Mouse (Mus musculus): ENCODE data around the gene Hdgfl2. TPM values are rescaled to one million over a fixed set of nuclear protein-coding genes. Genes with fewer than 3 reads are reported as not detected.
A peak's percentile ranks its signal among the peaks of the same experiment; 100 is the strongest.
"Not testable (repeated sequence)": the region's sequence is repeated elsewhere in the genome, so short reads cannot be mapped to it uniquely, and the experiment has no call there.

Hdgfl2 gene
- polyA plus RNA-seq, 1 experiment: 279 TPM

DNA sequence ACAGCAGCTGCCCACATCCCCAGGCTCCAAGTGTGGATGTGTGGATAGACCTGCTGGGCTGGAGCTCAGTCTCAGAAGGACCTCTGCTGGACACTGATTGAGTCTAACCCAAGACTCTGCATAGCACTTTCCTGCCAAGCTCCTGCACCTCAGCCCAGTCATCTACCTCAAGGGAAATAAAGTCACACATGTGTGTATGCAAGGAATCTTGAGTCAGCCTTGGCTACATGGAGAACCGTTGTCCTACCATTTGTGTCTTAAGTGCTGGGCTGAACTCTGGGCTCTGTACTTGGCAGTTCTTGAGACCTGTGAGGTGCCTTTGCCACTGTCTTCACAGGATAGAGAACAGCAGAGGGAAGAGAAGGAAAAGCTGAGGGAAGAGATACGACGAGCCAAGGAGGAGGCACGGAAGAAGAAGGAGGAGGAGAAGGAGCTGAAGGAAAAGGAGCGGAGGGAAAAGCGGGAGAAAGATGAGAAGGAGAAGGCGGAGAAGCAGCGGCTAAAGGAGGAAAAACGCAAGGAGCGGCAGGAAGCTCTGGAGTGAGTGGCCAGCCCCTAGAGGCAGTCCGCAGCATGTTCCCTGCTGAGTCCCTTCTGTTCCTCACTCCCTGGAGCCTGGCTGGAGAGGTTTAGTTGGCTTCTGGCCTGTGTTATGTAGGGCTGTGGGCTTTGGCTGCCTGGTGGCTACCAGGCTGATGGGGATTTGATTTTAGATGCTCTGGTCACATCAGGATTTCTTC, 21.9 kb upstream of the Hdgfl2 start:
- peaks cover 15% of the 10 kb centered on the region; the same call in 1 of the 2 replicates for H3K4me1 ChIP-seq
- H3K27me3 ChIP-seq (replicated peaks): no peaks in the 10 kb centered on the region
- no peaks in the 10 kb centered on the region for H3K9me3 ChIP-seq
- peaks cover 90% of the 10 kb centered on the region for H3K36me3 ChIP-seq (replicated peaks; ENCODE audit: low read length)
- H3K4me3 ChIP-seq (replicated peaks): no peak overlapping the region
- TF ChIP-seq FLI1 (IDR thresholded peaks at IDR 0.05; ENCODE audit: low read length): no peak
- TF ChIP-seq GATA1 (IDR thresholded peaks at IDR 0.05; ENCODE audit: borderline replicate concordance, low read length): no peak

- Histone ChIP-seq H3K4me1 (peaks cover 37% of the 10 kb centered on the region), H3K27me3 (replicated peaks) (no peaks in the 10 kb centered on the region), H3K36me3 (replicated peaks; ENCODE audit: low read length) (peaks cover 97% of the 10 kb centered on the region), H3K4me3 (replicated peaks) (no peak overlapping the region), H3K9me3 (0 out of 2 replicates have a peak, but pooled peaks cover 6% of the 10 kb centered on the region)
- no peak for TF ChIP-seq GATA1 (IDR thresholded peaks at IDR 0.05; ENCODE audit: borderline replicate concordance, low read length)
- no peak for TF ChIP-seq FLI1 (IDR thresholded peaks at IDR 0.05; ENCODE audit: low read length)
Measured at GRCm38 (mm10) chr17:56062081-56062480, 17.4 kb upstream of the Hdgfl2 start.

GRCm38 (mm10) chr17:56065715-56066114, 13.7 kb upstream of the Hdgfl2 start:
- Histone ChIP-seq H3K4me1 (peaks cover 60% of the 10 kb centered on the region), H3K36me3 (replicated peaks; ENCODE audit: low read length) (peaks cover 98% of the 10 kb centered on the region)
- not testable (repeated sequence) for H3K27me3 ChIP-seq (replicated peaks); H3K9me3 ChIP-seq; H3K4me3 ChIP-seq (replicated peaks)

- Histone ChIP-seq H3K36me3 (replicated peaks; ENCODE audit: low read length) (peaks cover 98% of the 10 kb centered on the region), H3K4me1 (peaks cover 67% of the 10 kb centered on the region), H3K27me3 (replicated peaks) (no peaks in the 10 kb centered on the region), H3K9me3 (0 out of 2 replicates have a peak, but pooled peaks cover 6% of the 10 kb centered on the region), H3K4me3 (replicated peaks) (peak overlapping the region; percentile 2)
- TF ChIP-seq FLI1 (IDR thresholded peaks at IDR 0.05; ENCODE audit: low read length) (no peak), GATA1 (IDR thresholded peaks at IDR 0.05; ENCODE audit: borderline replicate concordance, low read length) (no peak)
Measured at GRCm38 (mm10) chr17:56066451-56066850, 13.0 kb upstream of the Hdgfl2 start.

GRCm38 (mm10) chr17:56069066-56069465, 10.4 kb upstream of the Hdgfl2 start:
- H3K27me3 ChIP-seq (replicated peaks): no peaks in the 10 kb centered on the region
- no peak for TF ChIP-seq FLI1 (IDR thresholded peaks at IDR 0.05; ENCODE audit: low read length)
- no peak for TF ChIP-seq GATA1 (IDR thresholded peaks at IDR 0.05; ENCODE audit: borderline replicate concordance, low read length)
- peaks cover 80% of the 10 kb centered on the region for H3K4me1 ChIP-seq
- H3K9me3 ChIP-seq: 0 out of 2 replicates have a peak, but pooled peaks cover 6% of the 10 kb centered on the region
- peaks cover 93% of the 10 kb centered on the region for H3K36me3 ChIP-seq (replicated peaks; ENCODE audit: low read length)
- no peak overlapping the region for H3K4me3 ChIP-seq (replicated peaks)

- no peaks in the 10 kb centered on the region for H3K27me3 ChIP-seq (replicated peaks)
- no peak overlapping the region for H3K4me3 ChIP-seq (replicated peaks)
- H3K36me3 ChIP-seq (replicated peaks; ENCODE audit: low read length): peaks cover 74% of the 10 kb centered on the region
- no peak for TF ChIP-seq FLI1 (IDR thresholded peaks at IDR 0.05; ENCODE audit: low read length)
- no peak for TF ChIP-seq GATA1 (IDR thresholded peaks at IDR 0.05; ENCODE audit: borderline replicate concordance, low read length)
- peaks cover 75% of the 10 kb centered on the region for H3K4me1 ChIP-seq
- 0 out of 2 replicates have a peak, but pooled peaks cover 3% of the 10 kb centered on the region for H3K9me3 ChIP-seq
Measured at GRCm38 (mm10) chr17:56071126-56071525, 8.3 kb upstream of the Hdgfl2 start.

GRCm38 (mm10) chr17:56072243-56072642, 7.2 kb upstream of the Hdgfl2 start:
- Histone ChIP-seq H3K27me3 (replicated peaks) (no peaks in the 10 kb centered on the region), H3K36me3 (replicated peaks; ENCODE audit: low read length) (peaks cover 64% of the 10 kb centered on the region), H3K4me1 (peaks cover 64% of the 10 kb centered on the region), H3K4me3 (replicated peaks) (no peak overlapping the region), H3K9me3 (no peaks in the 10 kb centered on the region)
- TF ChIP-seq GATA1 (IDR thresholded peaks at IDR 0.05; ENCODE audit: borderline replicate concordance, low read length) (no peak), FLI1 (IDR thresholded peaks at IDR 0.05; ENCODE audit: low read length) (no peak)

DNA sequence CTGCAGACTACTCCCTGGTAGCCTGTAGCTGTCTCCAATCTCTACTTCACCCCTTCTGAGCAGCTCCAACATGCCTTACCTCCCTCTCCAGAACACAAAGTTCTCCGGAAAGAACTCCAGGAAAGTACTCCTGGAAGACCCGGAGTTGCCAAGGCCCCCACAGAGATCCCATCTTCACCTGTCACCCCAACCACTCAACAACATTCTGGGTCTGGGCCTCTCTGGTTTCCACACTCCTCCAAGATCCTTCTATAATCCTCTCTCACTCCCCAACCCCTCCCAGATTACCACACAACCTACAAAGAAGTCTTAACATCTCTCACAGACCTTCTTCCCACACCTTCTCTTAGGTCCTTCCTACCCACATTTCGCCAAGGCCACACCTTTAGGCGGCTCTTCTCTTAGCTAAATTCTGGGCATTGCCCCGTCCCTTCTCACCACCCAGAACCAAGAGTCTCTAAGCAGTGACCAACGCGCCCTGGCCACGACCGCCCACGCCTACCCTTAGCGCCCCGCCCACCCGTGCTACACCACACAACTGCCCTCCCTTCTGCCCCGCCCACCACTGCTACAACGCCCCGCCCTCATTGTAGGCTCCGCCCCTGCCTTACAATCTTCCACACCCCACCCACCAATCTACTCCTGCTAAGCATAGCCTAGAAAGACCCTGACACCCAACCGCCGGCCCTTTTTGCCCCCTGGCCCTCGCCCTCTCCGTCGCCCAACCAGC, 5.2 kb upstream of the Hdgfl2 start:
- no peaks in the 10 kb centered on the region for H3K27me3 ChIP-seq (replicated peaks)
- peak overlapping the region; percentile 94 for H3K4me3 ChIP-seq (replicated peaks)
- TF ChIP-seq GATA1 (IDR thresholded peaks at IDR 0.05; ENCODE audit: borderline replicate concordance, low read length) (no peak), FLI1 (IDR thresholded peaks at IDR 0.05; ENCODE audit: low read length) (no peak)
- peaks cover 44% of the 10 kb centered on the region for H3K36me3 ChIP-seq (replicated peaks; ENCODE audit: low read length)
- no peaks in the 10 kb centered on the region for H3K9me3 ChIP-seq
- H3K4me1 ChIP-seq: peaks cover 53% of the 10 kb centered on the region

GRCm38 (mm10) chr17:56074827-56075208, 4.6 kb upstream of the Hdgfl2 start, which contains the start of gene Ubxn6:
Gene Ubxn6, minus strand, starts transcription at chr17:56075028.
- TF ChIP-seq GATA1 (IDR thresholded peaks at IDR 0.05; ENCODE audit: borderline replicate concordance, low read length) (no peak), FLI1 (IDR thresholded peaks at IDR 0.05; ENCODE audit: low read length) (0 out of 2 replicates have a peak, but pooled peaks have one; percentile 25)
- H3K36me3 ChIP-seq (replicated peaks; ENCODE audit: low read length): peaks cover 38% of the 10 kb centered on the region
- peak within 1 kb of the TSS; percentile 94 for H3K4me3 ChIP-seq (replicated peaks)
- no peaks in the 10 kb centered on the region for H3K27me3 ChIP-seq (replicated peaks)
- H3K9me3 ChIP-seq: no peaks in the 10 kb centered on the region
- H3K4me1 ChIP-seq: peaks cover 52% of the 10 kb centered on the region

GRCm38 (mm10) chr17:56077523-56077922, 1.9 kb upstream of the Hdgfl2 start:
- H3K36me3 ChIP-seq (replicated peaks; ENCODE audit: low read length): peaks cover 25% of the 10 kb centered on the region
- TF ChIP-seq FLI1 (IDR thresholded peaks at IDR 0.05; ENCODE audit: low read length): no peak
- no peak for TF ChIP-seq GATA1 (IDR thresholded peaks at IDR 0.05; ENCODE audit: borderline replicate concordance, low read length)
- H3K4me3 ChIP-seq (replicated peaks): no peak overlapping the region
- no peaks in the 10 kb centered on the region for H3K27me3 ChIP-seq (replicated peaks)
- H3K4me1 ChIP-seq: peaks cover 65% of the 10 kb centered on the region
- H3K9me3 ChIP-seq: no peaks in the 10 kb centered on the region

DNA sequence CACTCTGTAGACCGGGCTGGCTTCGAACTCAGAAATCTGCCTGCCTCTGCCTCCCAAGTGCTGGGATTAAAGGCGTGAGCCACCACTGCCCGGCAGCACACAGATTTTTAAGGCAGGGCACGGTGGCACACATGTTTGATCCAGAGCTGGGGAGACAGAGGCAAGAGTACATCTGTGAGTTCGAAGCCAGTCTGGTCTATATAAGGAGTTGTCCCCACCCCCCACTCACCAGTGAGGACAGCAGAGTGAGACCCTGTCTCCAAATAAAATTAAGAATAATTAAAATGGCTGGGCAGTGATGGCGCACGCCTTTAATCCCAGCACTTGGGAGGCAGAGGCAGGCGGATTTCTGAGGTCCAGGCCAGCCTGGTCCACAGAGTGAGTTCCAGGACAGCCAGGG, 1.1 kb upstream of the Hdgfl2 start:
- H3K4me1 ChIP-seq: peaks cover 64% of the 10 kb centered on the region
- H3K9me3 ChIP-seq: not testable (repeated sequence)

More for the DNA sequence above, 1.1 kb upstream of the Hdgfl2 start:
- peak overlapping the region; percentile 93 for H3K4me3 ChIP-seq (replicated peaks)
- H3K36me3 ChIP-seq (replicated peaks; ENCODE audit: low read length): peaks cover 25% of the 10 kb centered on the region
- H3K27me3 ChIP-seq (replicated peaks): not testable (repeated sequence)
